Mouse (Mus musculus) neutrophil, adult 5-6 weeks (primary cell): ENCODE results near the gene Ccdc187. TPM values are rescaled to one million over a fixed set of nuclear protein-coding genes. Genes with fewer than 3 reads are reported as not detected.

Experiments used
- total RNA-seq: library from RNA; stranded (forward); fragments of 200-1000 nt; gene quantifications from 2 replicates; pipeline ENCODE4 v1.2.3, GENCODE M21; 2017

Ccdc187 gene
- total RNA-seq, 1 experiment from 2014 or later: 0.12 TPM

Other genes with a start within 250 kb of the Ccdc187 start
- gene Nacc2, start 171.3 kb downstream of the Ccdc187 start, total RNA-seq: 1.7 TPM in 2 replicates
- gene Lhx3, start 86.3 kb downstream of the Ccdc187 start, total RNA-seq: not detected in 2 replicates
- gene Qsox2, start 57.0 kb downstream of the Ccdc187 start, total RNA-seq: 2.9 and 3.8 TPM in 2 replicates
- 20.7 and 22.0 TPM in 2 replicates for gene Gpsm1, start 21.0 kb upstream of the Ccdc187 start, total RNA-seq
- 6.2 and 7.7 TPM in 2 replicates for gene Dnlz, start 57.6 kb upstream of the Ccdc187 start, total RNA-seq
- 118 and 130 TPM in 2 replicates for gene Card9, start 66.4 kb upstream of the Ccdc187 start, total RNA-seq
- 58.9 and 67.2 TPM in 2 replicates for gene Snapc4, start 86.1 kb upstream of the Ccdc187 start, total RNA-seq
- gene Entr1, start 94.8 kb upstream of the Ccdc187 start, total RNA-seq: 139 and 145 TPM in 2 replicates
- 52.1 and 65.4 TPM in 2 replicates for gene Pmpca, start 94.8 kb upstream of the Ccdc187 start, total RNA-seq
- 17.1 and 18.5 TPM in 2 replicates for gene Inpp5e, start 114.6 kb upstream of the Ccdc187 start, total RNA-seq
- 62.1 and 65.5 TPM in 2 replicates for gene Sec16a, start 150.7 kb upstream of the Ccdc187 start, total RNA-seq
- gene Notch1, start 222.1 kb upstream of the Ccdc187 start, total RNA-seq: 46.5 and 48.8 TPM in 2 replicates